Mouse (Mus musculus) ES-Bruce4 (cell line): ENCODE results near the gene Pfkm. TPM values are rescaled to one million over a fixed set of nuclear protein-coding genes. Genes with fewer than 3 reads are reported as not detected.

Experiments
- H3K27ac ChIP-seq: 2 replicates; pipeline ENCODE4 v1.5.1; 2012; ENCODE audit warnings: low read length, inconsistent platforms; ENCODE audit not compliant: insufficient read depth
- H3K27me3 ChIP-seq: 2 replicates; pipeline ENCODE4 v1.6.1; 2012; ENCODE audit warnings: mild to moderate bottlenecking, low read length, inconsistent platforms; ENCODE audit not compliant: control insufficient read depth, poor library complexity, insufficient read depth, severe bottlenecking
- H3K36me3 ChIP-seq: 2 replicates; pipeline ENCODE4 v1.6.1; 2012; ENCODE audit warnings: inconsistent platforms, mild to moderate bottlenecking, low read length, moderate library complexity; ENCODE audit not compliant: control insufficient read depth, poor library complexity, insufficient read depth, severe bottlenecking
- H3K4me1 ChIP-seq: one replicate; pipeline ENCODE4 v1.8.1; 2011; ENCODE audit warnings: low read length; ENCODE audit not compliant: control insufficient read depth, insufficient read depth
- H3K4me3 ChIP-seq: 2 replicates; pipeline ENCODE4 v1.5.1; 2011; ENCODE audit warnings: low read depth, mild to moderate bottlenecking, low read length
- H3K9ac ChIP-seq: 2 replicates; pipeline ENCODE4 v1.6.1; 2012; ENCODE audit warnings: low read depth, mild to moderate bottlenecking, inconsistent platforms; ENCODE audit not compliant: poor library complexity, severe bottlenecking
- H3K9me3 ChIP-seq: replicated peaks from 2 replicates; pipeline ENCODE4 v1.6.1; 2012; ENCODE audit warnings: mild to moderate bottlenecking, low read length, inconsistent platforms; ENCODE audit not compliant: control insufficient read depth, poor library complexity, insufficient read depth, severe bottlenecking
- CTCF ChIP-seq: IDR thresholded peaks from one replicate; pipeline ENCODE4 v1.8.1; 2011; ENCODE audit warnings: low read depth, low read length
- EP300 ChIP-seq: IDR thresholded peaks from 2 replicates; pipeline ENCODE4 v1.6.1; 2011; ENCODE audit warnings: low read depth, low read length; ENCODE audit not compliant: insufficient read depth
- POLR2A ChIP-seq: IDR thresholded peaks from one replicate; pipeline ENCODE4 v1.8.1; 2011; ENCODE audit warnings: low read length; ENCODE audit not compliant: insufficient read depth
- polyA plus RNA-seq: library from polyadenylated mRNA; stranded (reverse); fragments of >200 nt; gene quantifications from 2 replicates; pipeline ENCODE4 v1.2.4, GENCODE M21; 2011; ENCODE audit warnings: low read depth; ENCODE audit not compliant: missing spikeins, insufficient read depth, insufficient read length

Pfkm gene
- polyA plus RNA-seq, 1 experiment: 39.8 TPM

- no peak overlapping the region for H3K4me3 ChIP-seq
- no peaks in the 10 kb centered on the region for H3K4me1 ChIP-seq
- peaks cover 67% of the 10 kb centered on the region for H3K36me3 ChIP-seq
- H3K27ac ChIP-seq: no peak overlapping the region
- no peaks in the 10 kb centered on the region for H3K27me3 ChIP-seq
- H3K9me3 ChIP-seq: no peaks in the 10 kb centered on the region
- TF ChIP-seq POLR2A: no peak
- no peak for TF ChIP-seq EP300
- TF ChIP-seq CTCF: no peak
- no peak overlapping the region for H3K9ac ChIP-seq
Observed at GRCm38 (mm10) chr15:98065881-98066280, 26.5 kb upstream of the Pfkm start.

GRCm38 (mm10) chr15:98066602-98067001, 25.8 kb upstream of the Pfkm start:
- no peak overlapping the region for H3K9ac ChIP-seq
- H3K4me1 ChIP-seq: no peaks in the 10 kb centered on the region
- H3K36me3 ChIP-seq: peaks cover 65% of the 10 kb centered on the region
- no peaks in the 10 kb centered on the region for H3K9me3 ChIP-seq
- TF ChIP-seq CTCF (no peak), EP300 (no peak), POLR2A (no peak)
- H3K27me3 ChIP-seq: no peaks in the 10 kb centered on the region
- H3K27ac ChIP-seq: no peak overlapping the region
- H3K4me3 ChIP-seq: no peak overlapping the region

GRCm38 (mm10) chr15:98067492-98067891, 24.9 kb upstream of the Pfkm start:
- no peak overlapping the region for H3K9ac ChIP-seq
- H3K36me3 ChIP-seq: peaks cover 63% of the 10 kb centered on the region
- H3K4me3 ChIP-seq: no peak overlapping the region
- no peaks in the 10 kb centered on the region for H3K27me3 ChIP-seq
- H3K27ac ChIP-seq: no peak overlapping the region
- no peaks in the 10 kb centered on the region for H3K4me1 ChIP-seq
- TF ChIP-seq EP300: no peak
- TF ChIP-seq POLR2A: no peak
- no peak for TF ChIP-seq CTCF
- H3K9me3 ChIP-seq: no peaks in the 10 kb centered on the region

- Histone ChIP-seq H3K4me3 (no peak overlapping the region), H3K36me3 (peaks cover 57% of the 10 kb centered on the region), H3K27me3 (no peaks in the 10 kb centered on the region), H3K27ac (no peak overlapping the region), H3K4me1 (no peaks in the 10 kb centered on the region), H3K9me3 (no peaks in the 10 kb centered on the region), H3K9ac (no peak overlapping the region)
- no peak for TF ChIP-seq POLR2A
- no peak for TF ChIP-seq EP300
- TF ChIP-seq CTCF: no peak
Observed at GRCm38 (mm10) chr15:98068506-98068905, 23.9 kb upstream of the Pfkm start.

GRCm38 (mm10) chr15:98069566-98070245, 22.7 kb upstream of the Pfkm start:
- no peak for TF ChIP-seq EP300
- TF ChIP-seq POLR2A: no peak
- TF ChIP-seq CTCF: no peak
- Histone ChIP-seq H3K27me3 (no peaks in the 10 kb centered on the region), H3K9me3 (no peaks in the 10 kb centered on the region), H3K4me3 (no peak overlapping the region), H3K27ac (no peak overlapping the region), H3K4me1 (no peaks in the 10 kb centered on the region), H3K9ac (no peak overlapping the region), H3K36me3 (peaks cover 49% of the 10 kb centered on the region)

GRCm38 (mm10) chr15:98070376-98070775, 22.0 kb upstream of the Pfkm start:
- Histone ChIP-seq H3K9ac (no peak overlapping the region), H3K9me3 (no peaks in the 10 kb centered on the region), H3K27ac (no peak overlapping the region), H3K4me1 (no peaks in the 10 kb centered on the region), H3K4me3 (no peak overlapping the region), H3K27me3 (no peaks in the 10 kb centered on the region), H3K36me3 (peaks cover 43% of the 10 kb centered on the region)
- TF ChIP-seq POLR2A: no peak
- no peak for TF ChIP-seq EP300
- no peak for TF ChIP-seq CTCF
